Mouse (Mus musculus) neutrophil, adult 5-6 weeks (primary cell): Measurements from ENCODE around the gene Cenph. TPM values are rescaled to one million over a fixed set of nuclear protein-coding genes. Genes with fewer than 3 reads are reported as not detected.

ENCODE experiments used
- total RNA-seq: library from RNA; stranded (forward); fragments of 200-1000 nt; gene quantifications from 2 replicates; pipeline ENCODE4 v1.2.3, GENCODE M21; 2017

Gene Cenph
- total RNA-seq, 1 experiment from 2014 or later = 2.8 TPM

Other genes starting within 250 kb of the Cenph start
- gene Ocln, start 223.2 kb downstream of the Cenph start, total RNA-seq = 0.47 TPM in 1 of 2 replicates, not detected in the other
- gene Marveld2, start 158.9 kb downstream of the Cenph start, total RNA-seq = 9.8 TPM in 2 replicates
- 70.1 and 94.7 TPM in 2 replicates for gene Ak6, start 124.9 kb downstream of the Cenph start, total RNA-seq
- gene Rad17, start 124.8 kb downstream of the Cenph start, total RNA-seq = 42.8 and 48.0 TPM in 2 replicates
- gene Taf9, start 124.3 kb downstream of the Cenph start, total RNA-seq = 3.5 and 8.5 TPM in 2 replicates
- 30.0 and 30.5 TPM in 2 replicates for gene Ccdc125, start 106.2 kb downstream of the Cenph start, total RNA-seq
- gene Cdk7, start 45.0 kb downstream of the Cenph start, total RNA-seq = 31.4 and 31.7 TPM in 2 replicates
- gene Mrps36, start 31.2 kb downstream of the Cenph start, total RNA-seq = 26.7 and 33.4 TPM in 2 replicates
- gene Ccnb1, start 10.7 kb upstream of the Cenph start, total RNA-seq = 2.0 and 2.8 TPM in 2 replicates
- 96.0 and 107 TPM in 2 replicates for gene Slc30a5, start 57.5 kb upstream of the Cenph start, total RNA-seq